Mouse (Mus musculus) adipocyte (in vitro differentiated cells): Measurements from ENCODE around the gene Vdac2.

ENCODE experiments used
- DNase-seq: peaks from one replicate; pipeline ENCODE4 v3.0.0-alpha.2; 2016; ENCODE audit warnings: low spot score

The Vdac2 gene

GRCm38 (mm10) chr14:21817453-21817852 lies 7.6 kb upstream of the Vdac2 start:
- no peak for DNase-seq

- peak; percentile 60 for DNase-seq
Observed at GRCm38 (mm10) chr14:21820880-21821505, 4.0 kb upstream of the Vdac2 start.

- DNase-seq, result no peak
Observed at GRCm38 (mm10) chr14:21822307-21822706, 2.7 kb upstream of the Vdac2 start.

GRCm38 (mm10) chr14:21822795-21823374 lies 2.2 kb upstream of the Vdac2 start:
- DNase-seq, result peak; percentile 86

- no peak for DNase-seq
Observed at GRCm38 (mm10) chr14:21823897-21824296, 1.1 kb upstream of the Vdac2 start.

GRCm38 (mm10) chr14:21825786-21826491 lies 901 bp downstream of the Vdac2 start:
- DNase-seq, result peak; percentile 31

- peak; percentile 94 for DNase-seq
Observed at GRCm38 (mm10) chr14:21830876-21831767, 6.1 kb downstream of the Vdac2 start.

GRCm38 (mm10) chr14:21831830-21832403 lies 6.9 kb downstream of the Vdac2 start:
- no peak for DNase-seq

- no peak for DNase-seq
Observed at GRCm38 (mm10) chr14:21838336-21839017, 13.4 kb downstream of the Vdac2 start.

GRCm38 (mm10) chr14:21841819-21842592 lies 17.0 kb downstream of the Vdac2 start:
- DNase-seq, result no peak

- DNase-seq, result no peak
Observed at GRCm38 (mm10) chr14:21843263-21843662, 18.2 kb downstream of the Vdac2 start.

- DNase-seq, result no peak
Observed at GRCm38 (mm10) chr14:21846827-21847380, 21.9 kb downstream of the Vdac2 start.

- no peak for DNase-seq
Observed at GRCm38 (mm10) chr14:21847381-21848165, 22.5 kb downstream of the Vdac2 start.

- peak; percentile 95 for DNase-seq
Observed at GRCm38 (mm10) chr14:21848166-21849154, 23.4 kb downstream of the Vdac2 start, which contains the start of gene Comtd1. Gene Comtd1 (minus strand): TSS chr14:21848977.

- DNase-seq, result no peak
Observed at GRCm38 (mm10) chr14:21849524-21850418, 24.7 kb downstream of the Vdac2 start.

GRCm38 (mm10) chr14:21850419-21851127 lies 25.5 kb downstream of the Vdac2 start:
- no peak for DNase-seq
